Mouse (Mus musculus) olfactory bulb, adult 2 months (tissue): ENCODE measurements at regions not wholly inside any gene's neighbourhood (a gene's known extent, or its start where the extent isn't known, plus 50 kb on each side); places are given as distances from the start of the nearest gene placed in this dataset.

Experiments used
- H3K27ac ChIP-seq: fragments of 200-500 bp; 2 replicates; pipeline ENCODE4 v1.5.1; 2012; ENCODE audit warnings: low read depth, low read length; ENCODE audit not compliant: insufficient read depth
- H3K4me1 ChIP-seq: fragments of 200-500 bp; 2 replicates; pipeline ENCODE4 v1.6.1; 2012; ENCODE audit warnings: low read length; ENCODE audit not compliant: control insufficient read depth, insufficient read depth
- H3K4me3 ChIP-seq: fragments of 200-500 bp; 2 replicates; pipeline ENCODE4 v1.5.1; 2012; ENCODE audit warnings: mild to moderate bottlenecking, low read depth, low read length, moderate library complexity; ENCODE audit not compliant: insufficient read depth
- CTCF ChIP-seq: fragments of 200-500 bp; IDR thresholded peaks from 2 replicates; pipeline ENCODE4 v1.5.1; 2012; ENCODE audit warnings: low read depth, mild to moderate bottlenecking, low read length, moderate library complexity; ENCODE audit not compliant: insufficient read depth
- POLR2A ChIP-seq: fragments of 200-500 bp; IDR thresholded peaks from 2 replicates; pipeline ENCODE4 v1.6.1; 2012; ENCODE audit warnings: mild to moderate bottlenecking, low read depth, low read length, moderate library complexity; ENCODE audit not compliant: insufficient read depth
- WGBS: fragments of 180-500 bp; shearing (Covaris S2); methylation state at CpG from one replicate; pipeline ENCODE4 v1.1.7; 2018; 5-methylcytosine and 5-hydroxymethylcytosine counted together

DNA sequence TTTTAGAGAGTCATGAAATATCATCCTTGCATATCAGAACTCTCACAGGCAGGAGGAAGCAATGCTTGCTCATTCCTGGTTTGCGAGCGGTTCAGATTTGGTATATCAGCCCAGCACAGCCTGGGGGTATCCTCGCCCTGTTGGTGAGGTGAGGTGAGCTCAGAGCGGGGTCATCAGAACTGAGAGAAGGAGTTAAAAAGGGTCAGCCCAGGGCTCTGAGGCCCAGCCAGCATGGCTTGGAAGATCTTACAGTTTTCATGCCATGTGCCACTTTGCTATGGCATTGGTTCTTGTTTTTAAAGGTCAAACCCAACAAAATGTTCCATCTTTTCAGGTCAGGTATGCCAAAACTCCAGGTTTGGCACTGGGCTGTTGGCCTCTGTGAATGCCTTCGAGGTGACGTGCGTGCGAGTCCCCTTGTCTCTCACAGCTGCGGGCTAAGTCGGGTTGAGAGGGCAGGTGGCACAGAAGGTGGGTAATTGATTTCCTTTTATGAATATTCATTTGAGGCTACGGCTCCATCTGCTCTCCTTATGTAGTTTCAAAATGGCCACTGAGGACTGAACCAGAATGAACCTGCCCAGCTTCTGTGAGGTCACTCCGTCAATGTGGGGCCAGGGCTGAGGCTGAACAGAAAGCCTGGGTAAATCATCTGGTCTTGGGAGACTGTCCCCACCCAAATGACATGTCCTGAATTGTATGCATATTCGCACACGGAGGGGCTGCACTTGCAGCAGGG, 86.3 kb downstream of the Hhipl2 start:
- TF ChIP-seq POLR2A (no peak), CTCF (no peak)
- no peaks in the 10 kb centered on the region for H3K4me1 ChIP-seq
- no peak overlapping the region for H3K4me3 ChIP-seq
- WGBS, result 93% methylated on average over 14 of the region's 14 CpGs
- H3K27ac ChIP-seq, result no peak overlapping the region

DNA sequence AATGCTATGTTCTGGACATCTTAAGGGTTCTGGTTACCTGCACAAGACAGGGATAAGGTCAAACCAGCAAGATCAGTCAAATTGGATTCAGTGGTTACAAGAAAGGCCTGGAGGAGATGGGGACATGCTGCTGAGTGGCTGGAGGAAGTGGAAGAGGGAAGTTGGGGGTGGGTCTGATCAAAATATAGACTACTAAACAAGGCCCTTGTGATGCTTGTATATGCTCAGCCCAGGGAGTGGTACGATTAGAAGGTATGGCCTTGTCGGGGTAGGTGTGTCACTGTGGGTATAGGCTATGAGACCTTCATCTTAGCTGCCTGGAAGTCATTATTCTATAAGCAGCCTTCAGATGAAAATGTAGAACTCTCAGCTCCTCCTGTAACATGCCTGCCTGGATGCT, 89.9 kb downstream of the Hhipl2 start:
- no peak overlapping the region for H3K4me3 ChIP-seq
- 94% methylated on average over 2 of the region's 2 CpGs for WGBS
- no peak overlapping the region for H3K27ac ChIP-seq
- no peaks in the 10 kb centered on the region for H3K4me1 ChIP-seq
- TF ChIP-seq CTCF (no peak), POLR2A (no peak)

DNA sequence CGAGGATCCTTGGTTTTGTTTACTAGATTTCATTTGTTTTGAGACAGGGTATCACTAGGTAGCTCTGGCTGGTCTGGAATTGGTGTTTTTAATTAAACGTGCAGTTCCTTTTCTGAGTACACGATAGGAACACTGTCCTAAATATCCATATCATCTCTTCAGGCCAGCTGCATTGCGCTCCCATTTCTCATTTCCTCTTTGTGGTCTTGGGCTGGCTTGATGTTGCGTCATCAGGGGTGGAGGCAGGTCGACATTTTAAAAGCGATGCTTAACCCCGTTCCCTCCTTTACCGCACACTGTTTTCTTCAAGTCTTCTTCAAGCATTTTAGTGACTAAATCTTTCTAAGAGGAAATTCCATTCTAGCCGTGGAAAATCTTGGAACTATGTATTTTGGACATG, 92.7 kb downstream of the Hhipl2 start:
- Histone ChIP-seq H3K4me3 (no peak overlapping the region), H3K27ac (no peak overlapping the region), H3K4me1 (no peaks in the 10 kb centered on the region)
- TF ChIP-seq CTCF (no peak), POLR2A (no peak)
- WGBS, result 90% methylated on average over 10 of the region's 10 CpGs

DNA sequence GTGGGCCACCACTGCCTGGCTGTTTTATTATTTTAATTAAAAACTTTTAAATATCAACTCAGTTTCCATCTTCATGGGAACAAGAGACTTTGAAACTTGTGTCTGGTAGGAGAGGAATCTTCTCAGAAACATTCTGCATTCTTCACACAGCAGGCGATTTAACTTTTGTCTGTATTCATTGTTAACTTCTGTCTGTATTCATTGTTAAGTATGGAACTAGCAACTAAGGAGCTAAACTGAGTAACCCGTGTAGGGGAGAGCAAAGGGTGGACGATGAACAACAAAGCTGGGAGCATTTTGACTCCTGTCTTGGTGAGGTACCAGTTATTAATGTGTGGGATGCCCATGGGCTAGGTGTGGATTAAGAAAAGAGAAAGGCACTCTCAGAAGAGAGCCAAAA, 95.9 kb downstream of the Hhipl2 start:
- Histone ChIP-seq H3K4me1 (no peaks in the 10 kb centered on the region), H3K4me3 (no peak overlapping the region), H3K27ac (no peak overlapping the region)
- WGBS, result 73% methylated on average over 3 of the region's 3 CpGs
- TF ChIP-seq POLR2A, result no peak
- TF ChIP-seq CTCF, result no peak

DNA sequence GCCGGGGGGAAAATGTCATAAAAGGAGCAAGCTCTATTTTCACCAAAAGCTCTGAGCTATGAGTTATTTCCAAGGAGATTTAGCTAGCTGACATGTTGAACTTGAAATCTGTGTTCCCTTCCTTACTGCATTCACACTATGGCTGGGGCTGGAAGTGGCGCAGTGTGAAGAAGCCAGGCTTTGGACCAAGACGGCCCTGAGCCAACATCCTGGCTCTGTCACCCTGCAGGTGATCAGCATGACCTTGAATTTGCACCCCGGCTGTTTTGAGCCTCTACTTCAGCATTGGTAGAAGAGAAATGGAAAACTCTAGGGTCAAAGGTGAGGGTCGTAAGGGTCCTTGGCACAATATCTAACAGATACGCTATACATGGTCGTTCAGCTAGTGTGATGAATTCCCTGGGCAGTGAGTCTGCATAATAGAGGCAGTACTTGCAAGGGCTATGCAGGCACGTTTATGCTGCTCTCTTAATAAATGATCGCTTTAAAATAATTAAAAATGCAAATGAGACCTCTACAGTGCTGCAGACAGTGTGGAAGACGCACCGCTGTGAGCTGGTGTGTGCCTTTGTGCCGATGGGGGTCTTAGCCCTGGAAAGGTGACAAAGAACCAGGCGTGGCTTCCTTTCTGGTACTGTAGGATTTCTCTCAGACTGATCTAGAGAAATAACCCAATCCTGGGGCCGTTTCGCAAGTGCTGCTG, 96.4 kb downstream of the Hhipl2 start:
- Histone ChIP-seq H3K4me3 (no peak overlapping the region), H3K27ac (no peak overlapping the region), H3K4me1 (no peaks in the 10 kb centered on the region)
- TF ChIP-seq CTCF (no peak), POLR2A (no peak)
- WGBS, result 66% methylated on average over 15 of the region's 15 CpGs

DNA sequence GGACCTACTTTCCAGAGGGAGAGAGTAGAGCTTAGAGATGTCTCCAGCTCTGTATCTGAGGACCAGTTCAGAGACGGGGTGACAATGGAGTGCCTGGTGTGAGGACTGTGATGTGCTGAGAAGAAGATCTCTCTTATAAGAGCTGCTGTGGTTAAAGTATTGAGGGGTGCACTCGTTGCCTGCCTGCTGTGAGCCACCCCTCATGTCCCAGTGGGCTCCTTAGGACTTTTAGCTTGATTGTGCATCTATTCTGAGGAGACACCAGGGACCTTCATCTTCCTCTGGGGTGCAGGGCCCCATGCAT, 96.9 kb downstream of the Hhipl2 start:
- Histone ChIP-seq H3K4me3 (no peak overlapping the region), H3K27ac (no peak overlapping the region), H3K4me1 (no peaks in the 10 kb centered on the region)
- 78% methylated on average over 2 of the region's 2 CpGs for WGBS
- TF ChIP-seq POLR2A (no peak), CTCF (no peak)

DNA sequence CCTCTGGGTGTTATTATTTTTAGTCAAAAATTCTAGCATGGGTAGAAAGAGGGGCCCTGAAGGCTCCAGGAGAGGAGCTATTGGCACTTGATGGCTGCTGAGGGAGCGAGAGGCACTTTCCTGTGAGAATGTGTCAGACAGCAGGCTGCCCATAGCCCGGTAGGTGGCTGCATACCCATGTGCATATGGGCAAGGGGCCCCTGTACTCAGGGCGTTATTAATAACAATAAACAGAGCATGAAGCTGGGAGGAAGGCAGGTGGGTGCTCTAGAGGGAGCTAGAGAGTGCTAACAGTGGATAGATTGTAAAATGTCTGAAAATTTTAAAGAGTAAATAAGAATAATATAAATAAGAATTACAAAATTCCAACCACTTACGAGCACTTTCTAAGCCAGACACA, 98.2 kb downstream of the Hhipl2 start:
- H3K4me3 ChIP-seq, result no peak overlapping the region
- WGBS, result 79% methylated on average over 4 of the region's 4 CpGs
- TF ChIP-seq POLR2A (no peak), CTCF (no peak)
- H3K27ac ChIP-seq, result no peak overlapping the region
- H3K4me1 ChIP-seq, result no peaks in the 10 kb centered on the region

DNA sequence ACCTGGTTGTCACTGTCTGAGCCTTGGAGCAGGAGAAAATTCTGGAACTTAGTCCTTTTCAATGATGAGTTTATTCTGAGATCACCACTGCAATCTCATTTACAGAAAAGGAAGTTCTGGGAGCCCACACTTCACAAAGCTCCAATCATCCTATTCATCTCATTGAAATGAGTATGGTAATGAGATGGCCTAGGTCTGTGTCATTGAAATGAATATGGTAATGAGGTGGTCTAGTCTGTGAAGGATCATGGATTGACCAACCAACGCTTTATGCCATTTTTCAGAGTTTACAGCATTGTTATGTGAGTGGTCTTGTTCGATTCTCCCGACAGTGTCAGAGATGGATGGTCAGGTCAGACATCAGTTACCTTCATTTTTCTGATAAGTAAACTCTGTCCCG, 99.2 kb downstream of the Hhipl2 start:
- no peak overlapping the region for H3K27ac ChIP-seq
- 95% methylated on average over 4 of the region's 4 CpGs for WGBS
- TF ChIP-seq CTCF (no peak), POLR2A (no peak)
- no peak overlapping the region for H3K4me3 ChIP-seq
- no peaks in the 10 kb centered on the region for H3K4me1 ChIP-seq

DNA sequence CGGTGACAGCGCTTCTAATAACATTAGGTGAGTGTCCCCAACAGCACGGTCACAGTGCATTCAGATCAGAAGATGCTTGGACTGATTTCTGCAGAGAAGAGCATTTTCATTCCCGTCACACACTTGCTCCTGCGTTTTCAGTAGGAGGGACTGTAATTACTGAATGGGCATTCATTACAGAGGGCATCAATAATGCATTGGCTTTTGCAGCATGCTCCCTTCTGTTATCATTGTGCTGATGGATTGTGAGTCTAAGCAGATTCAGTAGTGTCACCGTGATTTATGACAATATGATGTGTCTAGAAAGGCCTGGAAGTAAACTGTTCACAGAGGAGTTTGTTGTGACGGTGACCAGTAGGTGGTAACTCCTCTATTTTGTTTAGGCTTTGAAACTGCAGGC, 103.6 kb downstream of the Hhipl2 start:
- Histone ChIP-seq H3K4me1 (no peaks in the 10 kb centered on the region), H3K27ac (no peak overlapping the region)
- 65% methylated on average over 7 of the region's 7 CpGs for WGBS

More for the DNA sequence above, 103.6 kb downstream of the Hhipl2 start:
- no peak for TF ChIP-seq CTCF
- TF ChIP-seq POLR2A, result no peak
- no peak overlapping the region for H3K4me3 ChIP-seq
